Mouse (Mus musculus): ENCODE measurements around the gene Prdx5. TPM values are rescaled to one million over a fixed set of nuclear protein-coding genes. Genes with fewer than 3 reads are reported as not detected.

Prdx5 gene
- polyA plus RNA-seq, 1 experiment from 2014 or later = 210 TPM

DNA sequence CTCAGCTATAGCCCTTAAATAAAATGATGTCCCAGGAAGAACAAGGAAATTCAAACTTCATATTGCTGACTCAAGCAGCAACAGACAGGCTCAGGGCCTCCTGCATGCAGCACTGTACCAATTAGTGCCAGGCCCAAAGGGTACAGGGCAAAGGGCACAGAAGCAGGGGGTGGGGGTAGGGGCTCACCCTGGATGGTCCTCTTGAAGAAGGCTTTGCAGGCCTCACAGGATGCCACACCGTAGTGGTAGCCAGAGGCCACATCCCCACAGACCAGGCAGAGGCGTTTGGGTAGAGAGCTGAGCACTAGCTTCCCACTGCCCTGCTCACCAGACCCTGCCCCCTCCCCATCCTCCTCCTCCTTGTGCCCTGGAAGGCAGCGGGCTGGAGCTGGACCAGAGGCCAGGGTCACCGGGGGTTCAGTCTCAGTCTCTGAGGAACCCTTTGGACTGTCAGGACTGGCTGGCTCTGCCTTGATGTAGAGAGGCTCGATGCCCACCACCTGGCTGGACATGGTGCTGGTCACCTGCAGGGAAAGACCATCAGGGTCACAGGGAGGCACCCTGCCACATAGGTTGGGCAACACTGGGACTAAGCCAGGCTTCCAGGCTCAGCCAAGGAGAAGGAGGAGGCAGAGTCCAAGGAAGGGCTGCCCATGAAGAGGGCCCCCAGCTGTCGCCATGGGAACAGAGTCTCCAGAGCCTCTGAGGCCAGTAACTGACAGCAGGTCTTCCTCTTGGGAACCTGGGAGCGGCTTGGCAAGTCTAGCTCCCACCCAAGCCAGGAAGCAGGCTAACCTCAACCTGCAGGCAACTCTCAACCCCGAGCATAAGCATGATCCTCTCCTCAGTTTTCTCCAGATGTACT lies 10.2 kb upstream of the Prdx5 start:
- Histone ChIP-seq H3K27ac (replicated peaks in 1 of 2; ENCODE audit: control insufficient read depth in 1 of 2, insufficient read depth in 1 of 2, low read depth in 2 of 2, low read length in 2 of 2) (peak overlapping the region; percentile 7 to 96; a peak in 2 of 4 replicates), H3K9ac (ENCODE audit: low read length) (peak overlapping the region; percentile 94), H3K4me2 (ENCODE audit: low read length) (peak overlapping the region; percentile 85), H3K4me1 (ENCODE audit: control insufficient read depth in 2 of 2, insufficient read depth in 2 of 2, low read length in 2 of 2) (peaks cover 13 to 39% of the 10 kb centered on the region in 2 experiments), H3K4me3 (ENCODE audit: control insufficient read depth in 1 of 2, insufficient read depth in 1 of 2, low read depth in 1 of 2, low read length in 2 of 2) (peak overlapping the region; percentile 80 to 82), H3K9me3 (ENCODE audit: control insufficient read depth, low read length) (no peaks in the 10 kb centered on the region), H3K36me3 (ENCODE audit: control insufficient read depth, insufficient read depth, low read length) (peaks cover 32% of the 10 kb centered on the region), H3K27me3 (ENCODE audit: control insufficient read depth, insufficient read depth, low read length) (peaks cover 6% of the 10 kb centered on the region)
- WGBS = 40% methylated on average over 8 of the region's 8 CpGs
- ATAC-seq (ENCODE audit: insufficient number of reproducible peaks, insufficient read depth, low FRiP score, low read depth) = no peak

DNA sequence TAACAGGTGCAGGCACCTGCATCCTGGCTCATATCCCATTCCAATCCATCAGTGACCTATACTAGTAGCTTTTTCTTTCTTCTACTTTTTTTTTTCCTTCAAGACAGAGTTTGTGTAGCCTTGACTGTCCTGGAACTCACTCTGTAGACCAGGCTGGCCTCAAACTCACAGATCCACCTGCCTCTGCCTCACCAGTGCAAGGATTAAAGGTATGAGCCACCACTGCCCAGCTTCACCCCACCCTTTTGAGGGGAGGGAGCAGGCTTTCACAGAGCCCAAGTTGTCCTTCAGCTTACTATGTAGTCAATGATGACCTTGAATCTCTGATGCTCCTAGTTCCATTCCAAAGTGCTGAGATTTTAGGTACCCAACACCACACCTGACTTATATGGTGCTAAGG lies 9.5 kb upstream of the Prdx5 start:
- H3K36me3 ChIP-seq (ENCODE audit: control insufficient read depth, insufficient read depth, low read length) = peaks cover 34% of the 10 kb centered on the region
- no peak overlapping the region; the same call in 1 of the 2 replicates for H3K9ac ChIP-seq (ENCODE audit: low read length)
- peak overlapping the region; percentile 85 for H3K4me2 ChIP-seq (ENCODE audit: low read length)
- H3K9me3 ChIP-seq (ENCODE audit: control insufficient read depth, low read length) = no peaks in the 10 kb centered on the region
- H3K4me1 ChIP-seq (ENCODE audit: control insufficient read depth in 2 of 2, insufficient read depth in 2 of 2, low read length in 2 of 2) = peaks cover 13 to 32% of the 10 kb centered on the region in 2 experiments
- H3K4me3 ChIP-seq (ENCODE audit: control insufficient read depth in 1 of 2, insufficient read depth in 1 of 2, low read depth in 1 of 2, low read length in 2 of 2) = no peak overlapping the region
- ATAC-seq (ENCODE audit: insufficient number of reproducible peaks, insufficient read depth, low FRiP score, low read depth) = no peak
- H3K27me3 ChIP-seq (ENCODE audit: control insufficient read depth, insufficient read depth, low read length) = no peaks in the 10 kb centered on the region
- 0 out of 4 replicates have a peak overlapping the region, but pooled peaks of 1 of the 2 experiments have one; percentile 96 for H3K27ac ChIP-seq (replicated peaks in 1 of 2; ENCODE audit: control insufficient read depth in 1 of 2, insufficient read depth in 1 of 2, low read depth in 2 of 2, low read length in 2 of 2)

DNA sequence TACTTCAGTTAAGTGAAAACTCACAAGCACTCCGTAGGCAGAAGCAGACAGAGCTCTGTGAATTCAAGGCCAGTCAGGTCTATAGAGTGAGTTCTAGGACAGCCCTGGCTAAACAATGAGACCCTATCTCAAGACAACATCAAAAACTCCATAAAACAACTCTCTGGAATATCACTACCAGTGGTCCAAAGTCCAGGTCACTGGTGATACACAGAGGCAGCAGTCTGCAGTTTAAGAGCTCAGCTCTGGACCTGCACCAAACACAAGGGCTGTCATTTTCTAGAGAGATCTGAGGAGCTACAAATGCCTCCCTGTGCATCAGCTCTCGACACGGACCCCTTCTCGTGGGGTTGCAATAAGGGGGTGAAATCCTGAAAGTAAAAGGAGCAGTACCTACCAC lies 8.4 kb upstream of the Prdx5 start:
- no peak for ATAC-seq (ENCODE audit: insufficient number of reproducible peaks, insufficient read depth, low FRiP score, low read depth)
- H3K4me1 ChIP-seq (ENCODE audit: control insufficient read depth in 2 of 2, insufficient read depth in 2 of 2, low read length in 2 of 2) = peaks cover 13 to 32% of the 10 kb centered on the region in 2 experiments

DNA sequence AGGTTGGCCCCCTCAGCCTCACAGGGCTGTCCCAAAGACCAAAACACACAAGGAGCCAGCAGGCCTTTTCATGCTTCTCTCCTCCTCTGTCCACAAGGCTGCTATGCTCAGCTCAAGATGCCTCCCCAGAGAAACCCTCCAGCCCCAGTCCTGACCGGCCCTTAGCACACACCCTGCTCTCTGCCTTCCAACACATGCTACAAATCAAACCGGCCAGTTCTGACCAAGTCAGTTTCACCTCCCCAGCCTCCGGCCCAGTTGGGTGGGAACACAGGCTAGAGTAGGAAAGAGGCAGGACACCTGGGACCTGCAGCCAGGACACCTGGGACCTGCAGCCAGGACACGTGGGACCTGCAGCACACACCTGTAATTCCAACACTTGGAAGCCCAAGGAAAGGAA lies 6.6 kb upstream of the Prdx5 start:
- Histone ChIP-seq H3K9me3 (ENCODE audit: control insufficient read depth, low read length) (no peaks in the 10 kb centered on the region), H3K27ac (replicated peaks in 1 of 2; ENCODE audit: control insufficient read depth in 1 of 2, insufficient read depth in 1 of 2, low read depth in 2 of 2, low read length in 2 of 2) (no peak overlapping the region), H3K4me2 (ENCODE audit: low read length) (no peak overlapping the region), H3K27me3 (ENCODE audit: control insufficient read depth, insufficient read depth, low read length) (no peaks in the 10 kb centered on the region), H3K9ac (ENCODE audit: low read length) (0 out of 2 replicates have a peak overlapping the region, but pooled peaks have one; percentile 25), H3K4me3 (ENCODE audit: control insufficient read depth in 1 of 2, insufficient read depth in 1 of 2, low read depth in 1 of 2, low read length in 2 of 2) (no peak overlapping the region), H3K36me3 (ENCODE audit: control insufficient read depth, insufficient read depth, low read length) (peaks cover 64% of the 10 kb centered on the region), H3K4me1 (ENCODE audit: control insufficient read depth in 2 of 2, insufficient read depth in 2 of 2, low read length in 2 of 2) (peaks cover 7 to 22% of the 10 kb centered on the region in 2 experiments)
- WGBS = 76% methylated on average over 4 of the region's 4 CpGs
- ATAC-seq (ENCODE audit: insufficient number of reproducible peaks, insufficient read depth, low FRiP score, low read depth) = no peak

More for the DNA sequence above, 8.4 kb upstream of the Prdx5 start:
- Histone ChIP-seq H3K4me2 (ENCODE audit: low read length) (no peak overlapping the region), H3K9ac (ENCODE audit: low read length) (no peak overlapping the region), H3K36me3 (ENCODE audit: control insufficient read depth, insufficient read depth, low read length) (peaks cover 45% of the 10 kb centered on the region), H3K9me3 (ENCODE audit: control insufficient read depth, low read length) (no peaks in the 10 kb centered on the region), H3K4me3 (ENCODE audit: control insufficient read depth in 1 of 2, insufficient read depth in 1 of 2, low read depth in 1 of 2, low read length in 2 of 2) (no peak overlapping the region), H3K27ac (replicated peaks in 1 of 2; ENCODE audit: control insufficient read depth in 1 of 2, insufficient read depth in 1 of 2, low read depth in 2 of 2, low read length in 2 of 2) (no peak overlapping the region), H3K27me3 (ENCODE audit: control insufficient read depth, insufficient read depth, low read length) (no peaks in the 10 kb centered on the region)
- 93% methylated on average over 4 of the region's 4 CpGs for WGBS

DNA sequence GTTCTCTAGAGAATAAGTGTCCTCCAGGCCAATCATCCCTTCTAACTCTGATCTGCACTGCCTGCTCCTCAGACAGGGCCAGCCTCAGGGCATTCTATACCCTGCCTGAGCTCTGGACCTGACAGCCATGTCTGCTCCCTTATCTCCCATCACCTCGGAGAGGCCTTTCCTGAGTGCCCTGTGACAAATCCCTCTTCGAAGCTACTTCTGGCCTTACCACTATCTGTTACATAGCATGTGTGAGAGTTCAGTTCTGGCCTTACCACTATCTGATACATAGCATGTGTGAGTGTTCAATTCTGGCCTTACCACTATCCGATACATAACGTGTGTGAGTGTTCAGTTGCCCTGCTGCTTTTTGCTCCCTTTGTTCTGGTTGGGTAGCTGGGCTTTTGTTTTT lies 5.4 kb upstream of the Prdx5 start:
- Histone ChIP-seq H3K4me3 (ENCODE audit: control insufficient read depth in 1 of 2, insufficient read depth in 1 of 2, low read depth in 1 of 2, low read length in 2 of 2) (no peak overlapping the region), H3K4me2 (ENCODE audit: low read length) (no peak overlapping the region), H3K27me3 (ENCODE audit: control insufficient read depth, insufficient read depth, low read length) (no peaks in the 10 kb centered on the region), H3K9me3 (ENCODE audit: control insufficient read depth, low read length) (no peaks in the 10 kb centered on the region), H3K27ac (replicated peaks in 1 of 2; ENCODE audit: control insufficient read depth in 1 of 2, insufficient read depth in 1 of 2, low read depth in 2 of 2, low read length in 2 of 2) (no peak overlapping the region), H3K36me3 (ENCODE audit: control insufficient read depth, insufficient read depth, low read length) (peaks cover 70% of the 10 kb centered on the region), H3K4me1 (ENCODE audit: control insufficient read depth in 2 of 2, insufficient read depth in 2 of 2, low read length in 2 of 2) (peaks cover 5 to 24% of the 10 kb centered on the region in 2 experiments), H3K9ac (ENCODE audit: low read length) (no peak overlapping the region)
- WGBS = 32% methylated on average over 4 of the region's 4 CpGs
- no peak for ATAC-seq (ENCODE audit: insufficient number of reproducible peaks, insufficient read depth, low FRiP score, low read depth)

DNA sequence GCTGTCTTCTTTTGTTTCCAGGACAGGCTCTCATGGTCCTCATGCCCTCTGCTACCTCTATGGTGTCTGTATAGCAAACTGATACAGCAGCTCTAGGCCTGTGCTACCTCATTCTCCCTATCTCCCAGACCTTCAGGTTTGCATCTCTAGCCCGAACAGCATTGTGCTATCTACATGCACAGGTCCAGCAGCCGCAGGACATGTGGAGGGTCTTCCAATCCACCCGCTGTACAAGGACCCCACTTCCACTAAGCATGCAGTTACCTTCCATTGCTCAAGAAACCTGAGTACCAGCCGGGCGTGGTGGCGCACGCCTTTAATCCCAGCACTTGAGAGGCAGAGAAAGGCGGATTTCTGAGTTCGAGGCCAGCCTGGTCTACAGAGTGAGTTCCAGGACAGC lies 4.6 kb upstream of the Prdx5 start:
- ATAC-seq (ENCODE audit: insufficient number of reproducible peaks, insufficient read depth, low FRiP score, low read depth) = no peak
- peaks cover 66% of the 10 kb centered on the region for H3K36me3 ChIP-seq (ENCODE audit: control insufficient read depth, insufficient read depth, low read length)
- H3K4me3 ChIP-seq (ENCODE audit: control insufficient read depth in 1 of 2, insufficient read depth in 1 of 2, low read depth in 1 of 2, low read length in 2 of 2) = no peak overlapping the region
- no peaks in the 10 kb centered on the region for H3K9me3 ChIP-seq (ENCODE audit: control insufficient read depth, low read length)
- WGBS = 87% methylated on average over 9 of the region's 9 CpGs
- peaks cover 0 to 16% of the 10 kb centered on the region in 2 experiments; a peak in 3 of 4 replicates for H3K4me1 ChIP-seq (ENCODE audit: control insufficient read depth in 2 of 2, insufficient read depth in 2 of 2, low read length in 2 of 2)
- H3K27me3 ChIP-seq (ENCODE audit: control insufficient read depth, insufficient read depth, low read length) = no peaks in the 10 kb centered on the region
- H3K4me2 ChIP-seq (ENCODE audit: low read length) = no peak overlapping the region
- H3K9ac ChIP-seq (ENCODE audit: low read length) = no peak overlapping the region
- no peak overlapping the region for H3K27ac ChIP-seq (replicated peaks in 1 of 2; ENCODE audit: control insufficient read depth in 1 of 2, insufficient read depth in 1 of 2, low read depth in 2 of 2, low read length in 2 of 2)

DNA sequence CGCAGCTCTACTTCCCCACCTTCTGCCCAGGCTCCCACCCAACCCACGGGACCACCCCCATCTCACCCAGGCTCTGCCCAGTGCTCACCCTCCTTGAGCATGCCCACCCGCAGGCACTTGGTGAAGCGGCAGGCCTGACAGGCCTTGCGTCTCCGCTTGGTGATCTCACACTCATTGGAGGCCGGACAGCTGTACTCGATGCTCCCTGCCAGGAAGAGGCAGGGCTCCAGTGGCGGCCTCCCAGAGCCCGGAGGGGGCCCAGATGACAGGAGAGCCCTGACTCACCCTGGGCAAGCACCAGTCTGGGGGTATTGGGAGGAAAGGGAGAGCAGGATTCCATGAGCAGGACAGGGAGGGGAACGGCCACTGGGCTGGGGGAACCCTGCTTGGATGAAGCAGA lies 4.1 kb upstream of the Prdx5 start:
- no peak overlapping the region for H3K9ac ChIP-seq (ENCODE audit: low read length)
- no peaks in the 10 kb centered on the region for H3K9me3 ChIP-seq (ENCODE audit: control insufficient read depth, low read length)
- H3K27me3 ChIP-seq (ENCODE audit: control insufficient read depth, insufficient read depth, low read length) = no peaks in the 10 kb centered on the region
- no peak overlapping the region for H3K4me3 ChIP-seq (ENCODE audit: control insufficient read depth in 1 of 2, insufficient read depth in 1 of 2, low read depth in 1 of 2, low read length in 2 of 2)
- H3K36me3 ChIP-seq (ENCODE audit: control insufficient read depth, insufficient read depth, low read length) = peaks cover 66% of the 10 kb centered on the region
- H3K4me1 ChIP-seq (ENCODE audit: control insufficient read depth in 2 of 2, insufficient read depth in 2 of 2, low read length in 2 of 2) = peaks cover 0 to 15% of the 10 kb centered on the region in 2 experiments; a peak in 2 of 4 replicates
- H3K27ac ChIP-seq (replicated peaks in 1 of 2; ENCODE audit: control insufficient read depth in 1 of 2, insufficient read depth in 1 of 2, low read depth in 2 of 2, low read length in 2 of 2) = no peak overlapping the region
- H3K4me2 ChIP-seq (ENCODE audit: low read length) = no peak overlapping the region
- 78% methylated on average over 11 of the region's 11 CpGs for WGBS
- ATAC-seq (ENCODE audit: insufficient number of reproducible peaks, insufficient read depth, low FRiP score, low read depth) = no peak
